Mouse (Mus musculus): ENCODE results near the gene Cipc. TPM values are rescaled to one million over a fixed set of nuclear protein-coding genes. Genes with fewer than 3 reads are reported as not detected.
A peak's percentile ranks its signal among the peaks of the same experiment; 100 is the strongest.

The Cipc gene
- polyA plus RNA-seq, 1 experiment from 2014 or later: 55.0 TPM

GRCm38 (mm10) chr12:87002815-87003214 lies 56.0 kb downstream of the Cipc start:
- no peaks in the 10 kb centered on the region for H3K9me3 ChIP-seq
- H3K27me3 ChIP-seq (replicated peaks): no peaks in the 10 kb centered on the region
- no peak overlapping the region for H3K9ac ChIP-seq
- 78% methylated on average over 7 of the region's 7 CpGs for WGBS
- H3K27ac ChIP-seq: no peak overlapping the region
- H3K4me3 ChIP-seq: no peak overlapping the region
- H3K36me3 ChIP-seq (replicated peaks): no peaks in the 10 kb centered on the region
- no peak for ATAC-seq (replicated peaks)
- no peak overlapping the region for H3K4me2 ChIP-seq
- H3K4me1 ChIP-seq: peaks cover 25% of the 10 kb centered on the region

GRCm38 (mm10) chr12:87003606-87004005 lies 56.8 kb downstream of the Cipc start:
- no peaks in the 10 kb centered on the region for H3K27me3 ChIP-seq (replicated peaks)
- H3K27ac ChIP-seq: no peak overlapping the region
- no peaks in the 10 kb centered on the region for H3K9me3 ChIP-seq
- no peak overlapping the region for H3K4me2 ChIP-seq
- 64% methylated on average over 3 of the region's 3 CpGs for WGBS
- H3K9ac ChIP-seq: no peak overlapping the region
- no peak overlapping the region for H3K4me3 ChIP-seq
- no peaks in the 10 kb centered on the region for H3K36me3 ChIP-seq (replicated peaks)
- no peak for ATAC-seq (replicated peaks)
- peaks cover 25% of the 10 kb centered on the region for H3K4me1 ChIP-seq

- no peak overlapping the region for H3K9ac ChIP-seq
- H3K9me3 ChIP-seq: no peaks in the 10 kb centered on the region
- no peak for ATAC-seq (replicated peaks)
- H3K27me3 ChIP-seq (replicated peaks): no peaks in the 10 kb centered on the region
- H3K4me1 ChIP-seq: peaks cover 25% of the 10 kb centered on the region
- WGBS: 81% methylated on average over 4 of the region's 4 CpGs
- H3K36me3 ChIP-seq (replicated peaks): no peaks in the 10 kb centered on the region
- no peak overlapping the region for H3K4me2 ChIP-seq
- H3K4me3 ChIP-seq: no peak overlapping the region
- peak overlapping the region; percentile 18; the same call in 1 of the 2 replicates for H3K27ac ChIP-seq
Measured at GRCm38 (mm10) chr12:87004596-87004995, 57.8 kb downstream of the Cipc start.

Other genes with a start within 250 kb of the Cipc start
- gene Angel1, start 220.6 kb upstream of the Cipc start, polyA plus RNA-seq (2015; fragmentation: Nextera tagmentation; extraction: Ambion mirVana): 11.5 and 12.8 TPM in 2 replicates
- gene Lrrc74a, start 212.7 kb upstream of the Cipc start, polyA plus RNA-seq (2015; fragmentation: Nextera tagmentation; extraction: Ambion mirVana): not detected in 2 replicates
- 94.3 and 98.5 TPM in 2 replicates for gene Irf2bpl, start 62.2 kb upstream of the Cipc start, polyA plus RNA-seq (2015; fragmentation: Nextera tagmentation; extraction: Ambion mirVana)
- gene Zdhhc22, start 43.4 kb downstream of the Cipc start, polyA plus RNA-seq (2015; fragmentation: Nextera tagmentation; extraction: Ambion mirVana): 17.8 and 21.8 TPM in 2 replicates
- 11.1 and 12.7 TPM in 2 replicates for gene Tmem63c, start 74.3 kb downstream of the Cipc start, polyA plus RNA-seq (2015; fragmentation: Nextera tagmentation; extraction: Ambion mirVana)
- 6.2 and 6.8 TPM in 2 replicates for gene Ngb, start 155.5 kb downstream of the Cipc start, polyA plus RNA-seq (2015; fragmentation: Nextera tagmentation; extraction: Ambion mirVana)
- 26.9 and 28.9 TPM in 2 replicates for gene Gstz1, start 200.1 kb downstream of the Cipc start, polyA plus RNA-seq (2015; fragmentation: Nextera tagmentation; extraction: Ambion mirVana)
- gene Pomt2, start 200.9 kb downstream of the Cipc start, polyA plus RNA-seq (2015; fragmentation: Nextera tagmentation; extraction: Ambion mirVana): 15.8 and 17.1 TPM in 2 replicates